Mouse (Mus musculus) CH12.LX (cell line): Measurements from ENCODE around the gene Mrm3.

Experiments used
- BHLHE40 ChIP-seq: IDR thresholded peaks from 2 replicates; pipeline ENCODE4 v1.6.1; 2011; ENCODE audit warnings: mild to moderate bottlenecking, low read depth, low read length, improper control_type of control experiment
- CHD2 ChIP-seq: IDR thresholded peaks from 2 replicates; pipeline ENCODE4 v1.6.1; 2011; ENCODE audit warnings: low read length, improper control_type of control experiment
- CTCF ChIP-seq, 2 experiments: IDR thresholded peaks in 1 of 2; conservative IDR thresholded peaks in 1 of 2; 2 replicates each; pipeline ENCODE4 v1.5.1; 2011 to 2012; ENCODE audit warnings: low read depth in 2 of 2, low read length in 2 of 2, improper control_type of control experiment in 1 of 2, inconsistent platforms in 1 of 2, mild to moderate bottlenecking in 1 of 2, moderate library complexity in 1 of 2
- ELF1 ChIP-seq: IDR thresholded peaks from 2 replicates; pipeline ENCODE4 v1.6.1; 2014; ENCODE audit warnings: low read depth, mild to moderate bottlenecking, inconsistent platforms, low read length, improper control_type of control experiment
- EP300 ChIP-seq: IDR thresholded peaks from 2 replicates; pipeline ENCODE4 v1.6.1; 2011; ENCODE audit warnings: low read length, improper control_type of control experiment
- JUN ChIP-seq: IDR thresholded peaks from 2 replicates; pipeline ENCODE4 v1.6.1; 2011; ENCODE audit warnings: low read depth, mild to moderate bottlenecking, low read length, improper control_type of control experiment, moderate library complexity; ENCODE audit not compliant: insufficient read depth
- JUND ChIP-seq: conservative IDR thresholded peaks from 2 replicates; pipeline ENCODE4 v1.6.1; 2011; ENCODE audit warnings: low read depth, low read length, improper control_type of control experiment
- KAT2A ChIP-seq: IDR thresholded peaks from 2 replicates; pipeline ENCODE4 v1.6.1; 2012; ENCODE audit warnings: low read length, improper control_type of control experiment, inconsistent platforms; ENCODE audit not compliant: insufficient replicate concordance
- MAFK ChIP-seq: IDR thresholded peaks from 2 replicates; pipeline ENCODE4 v1.6.1; 2011; ENCODE audit warnings: low read length, improper control_type of control experiment; ENCODE audit not compliant: insufficient replicate concordance
- MXI1 ChIP-seq: IDR thresholded peaks from 2 replicates; pipeline ENCODE4 v1.6.1; 2011; ENCODE audit warnings: mild to moderate bottlenecking, low read depth, low read length, improper control_type of control experiment
- NELFE ChIP-seq: IDR thresholded peaks from 2 replicates; pipeline ENCODE4 v1.6.1; 2011; ENCODE audit warnings: low read depth, low read length, improper control_type of control experiment
- POLR2A ChIP-seq: IDR thresholded peaks from 2 replicates; pipeline ENCODE4 v1.6.1; 2011; ENCODE audit warnings: low read depth, mild to moderate bottlenecking, improper control_type of control experiment, low read length
- TCF12 ChIP-seq: IDR thresholded peaks from 2 replicates; pipeline ENCODE4 v1.6.1; 2014; ENCODE audit warnings: low read depth, mild to moderate bottlenecking, inconsistent platforms, low read length, improper control_type of control experiment
- ZNF384 ChIP-seq: IDR thresholded peaks from 2 replicates; pipeline ENCODE4 v1.6.1; 2012; ENCODE audit warnings: low read depth, low read length, improper control_type of control experiment, inconsistent platforms

GRCm38 (mm10) chr11:76210228-76210985, 33.1 kb upstream of the Mrm3 start:
- TF ChIP-seq CHD2 = no peak
- TF ChIP-seq BHLHE40 = no peak
- no peak for TF ChIP-seq NELFE
- TF ChIP-seq JUN = no peak
- no peak for TF ChIP-seq CTCF (conservative IDR thresholded peaks at IDR 0.05 in 1 of 2, IDR thresholded peaks at IDR 0.05 in 1 of 2; ENCODE audit: low read depth in 2 of 2, low read length in 2 of 2)
- TF ChIP-seq POLR2A = no peak
- no peak for TF ChIP-seq MAFK
- TF ChIP-seq MXI1 = no peak
- TF ChIP-seq ELF1 = no peak
- no peak for TF ChIP-seq TCF12
- no peak for TF ChIP-seq ZNF384
- TF ChIP-seq KAT2A = no peak
- no peak for TF ChIP-seq JUND
- TF ChIP-seq EP300 = no peak
